Mouse (Mus musculus): ENCODE measurements around the gene Skint3. TPM values are rescaled to one million over a fixed set of nuclear protein-coding genes. Genes with fewer than 3 reads are reported as not detected.

The Skint3 gene
- polyA plus RNA-seq (2015; fragmentation: Illumina TruSeq; extraction: RNeasy Lipid Tissue Mini Kit (QIAGEN cat#74804); ENCODE audit: insufficient read depth, low read depth, low replicate concordance) = not detected

DNA sequence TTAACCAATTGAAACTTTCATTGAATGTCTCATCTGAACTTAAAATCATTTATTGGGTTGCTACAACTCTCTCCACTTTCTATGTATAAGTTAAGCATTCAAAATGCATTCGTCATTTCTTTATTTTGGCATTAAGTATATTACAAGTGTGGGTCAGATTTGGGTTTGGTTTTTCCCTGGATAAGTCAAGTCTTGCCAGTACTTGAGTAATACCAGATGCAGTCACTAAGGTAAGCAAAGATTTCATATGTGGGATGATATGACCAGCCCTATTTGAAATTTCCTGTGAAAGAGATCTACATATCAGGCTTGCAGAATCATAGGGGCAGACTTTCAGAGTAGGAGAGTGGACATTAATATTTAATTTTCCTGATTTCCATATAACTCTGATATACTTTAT, at the start of gene Skint3:
Gene Skint3 (plus strand): TSS at position 301 of the 400 bp plus-strand sequence.

Other genes with a start within 250 kb of the Skint3 start
- gene Skint1, start 226.0 kb upstream of the Skint3 start, polyA plus RNA-seq (2015; fragmentation: Illumina TruSeq; extraction: RNeasy Lipid Tissue Mini Kit (QIAGEN cat#74804); ENCODE audit: insufficient read depth, low read depth, low replicate concordance) = not detected
- gene Skint4, start 160.2 kb upstream of the Skint3 start, polyA plus RNA-seq (2015; fragmentation: Illumina TruSeq; extraction: RNeasy Lipid Tissue Mini Kit (QIAGEN cat#74804); ENCODE audit: insufficient read depth, low read depth, low replicate concordance) = not detected
- gene Skint9, start 201.7 kb downstream of the Skint3 start, polyA plus RNA-seq (2015; fragmentation: Illumina TruSeq; extraction: RNeasy Lipid Tissue Mini Kit (QIAGEN cat#74804); ENCODE audit: insufficient read depth, low read depth, low replicate concordance) = not detected